Mouse (Mus musculus) hindbrain, postnatal 0 days (tissue): Measurements from ENCODE around the gene Lrrc31. TPM values are rescaled to one million over a fixed set of nuclear protein-coding genes. Genes with fewer than 3 reads are reported as not detected.

Source experiments
- ATAC-seq: fragments of 200-750 bp; cut with Nextera tagmentation; 2 replicates; pipeline ENCODE4 v1.8.0; 2017; ENCODE audit warnings: mild to moderate bottlenecking, moderate TSS enrichment, moderate library complexity
- DNase-seq: peaks from one replicate; pipeline ENCODE4 v3.0.0-alpha.2; 2015; ENCODE audit warnings: low spot score
- H3K27ac ChIP-seq: fragments of 300-500 bp; sonication (generic); 2 replicates; pipeline ENCODE4 v1.5.1; 2014; ENCODE audit warnings: mild to moderate bottlenecking
- H3K27me3 ChIP-seq: fragments of 300-500 bp; sonication (generic); 2 replicates; pipeline ENCODE4 v1.6.1; 2014; ENCODE audit warnings: low read length, mixed read lengths; ENCODE audit not compliant: insufficient read depth
- H3K36me3 ChIP-seq: fragments of 300-500 bp; sonication (generic); 2 replicates; pipeline ENCODE4 v1.6.1; 2014; ENCODE audit warnings: low read length, mixed read lengths; ENCODE audit not compliant: insufficient read depth
- H3K4me1 ChIP-seq: fragments of 300-500 bp; sonication (generic); 2 replicates; pipeline ENCODE4 v1.6.1; 2014; ENCODE audit warnings: antibody characterized with exemption, low read length, mixed read lengths; ENCODE audit not compliant: insufficient read depth
- H3K4me2 ChIP-seq: fragments of 300-500 bp; sonication (generic); 2 replicates; pipeline ENCODE4 v1.6.1; 2014; ENCODE audit warnings: low read depth, mild to moderate bottlenecking, low read length, moderate library complexity, mixed read lengths
- H3K4me3 ChIP-seq: fragments of 300-500 bp; sonication (generic); 2 replicates; pipeline ENCODE4 v1.5.1; 2014; ENCODE audit warnings: low read length
- H3K9ac ChIP-seq: fragments of 300-500 bp; sonication (generic); replicated peaks from 2 replicates; pipeline ENCODE4 v1.6.1; 2014; ENCODE audit warnings: mild to moderate bottlenecking, low read length, moderate library complexity, mixed read lengths
- H3K9me3 ChIP-seq: fragments of 300-500 bp; sonication (generic); 2 replicates; pipeline ENCODE4 v1.6.1; 2016; ENCODE audit warnings: low read length, mixed read lengths
- CTCF ChIP-seq: IDR thresholded peaks from 2 replicates; pipeline ENCODE4 v1.5.1; 2016; ENCODE audit warnings: antibody characterized with exemption, control low read depth, low read depth
- WGBS: fragments of 180-500 bp; shearing (Covaris S2); extraction: QIAGEN DNeasy Blood & Tissue Kit; methylation state at CpG from one replicate; pipeline ENCODE4 v1.1.7; 2014; 5-methylcytosine and 5-hydroxymethylcytosine counted together
- polyA plus RNA-seq: library from polyadenylated mRNA; unstranded; fragments of >200 nt; fragmentation: Nextera tagmentation; extraction: Ambion mirVana; gene quantifications from 2 replicates; pipeline ENCODE4 v1.2.1, GENCODE M21; 2015
- total RNA-seq: library from RNA; depleted of rRNA; stranded (reverse); fragments of >200 nt; gene quantifications from 2 replicates; pipeline ENCODE4 v1.2.3, GENCODE M21; 2014

Gene Lrrc31
- total and polyA plus RNA-seq, 2 experiments from 2014 or later, result not detected

DNA sequence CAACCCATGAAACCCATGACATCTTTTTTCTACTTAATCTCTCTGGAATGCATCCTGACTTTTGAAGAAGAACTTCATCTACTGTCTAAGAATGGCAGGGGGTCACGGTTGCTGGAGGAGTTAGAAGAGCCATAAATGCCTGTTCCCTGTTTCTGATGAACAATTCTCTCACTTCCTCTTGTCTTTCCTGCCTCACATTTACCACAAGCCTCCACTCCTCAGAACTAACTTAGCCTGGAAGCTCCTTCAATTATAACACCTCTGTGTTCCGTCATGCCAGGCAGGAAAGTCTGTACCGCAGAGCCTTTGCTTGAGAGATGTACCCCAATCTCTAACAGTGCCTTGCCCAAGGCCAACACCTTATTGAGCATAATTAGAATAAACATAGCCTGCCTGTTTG is 19.0 kb upstream of the Lrrc31 start:
- TF ChIP-seq CTCF, result no peak
- Histone ChIP-seq H3K4me1 (no peaks in the 10 kb centered on the region), H3K9me3 (no peaks in the 10 kb centered on the region), H3K4me3 (no peak overlapping the region), H3K9ac (no peak overlapping the region), H3K4me2 (no peak overlapping the region), H3K27me3 (no peaks in the 10 kb centered on the region), H3K36me3 (no peaks in the 10 kb centered on the region), H3K27ac (no peak overlapping the region)
- ATAC-seq, result no peak
- 87% methylated on average over 3 of the region's 3 CpGs for whole genome bisulfite sequencing
- no peak for DNase-seq

DNA sequence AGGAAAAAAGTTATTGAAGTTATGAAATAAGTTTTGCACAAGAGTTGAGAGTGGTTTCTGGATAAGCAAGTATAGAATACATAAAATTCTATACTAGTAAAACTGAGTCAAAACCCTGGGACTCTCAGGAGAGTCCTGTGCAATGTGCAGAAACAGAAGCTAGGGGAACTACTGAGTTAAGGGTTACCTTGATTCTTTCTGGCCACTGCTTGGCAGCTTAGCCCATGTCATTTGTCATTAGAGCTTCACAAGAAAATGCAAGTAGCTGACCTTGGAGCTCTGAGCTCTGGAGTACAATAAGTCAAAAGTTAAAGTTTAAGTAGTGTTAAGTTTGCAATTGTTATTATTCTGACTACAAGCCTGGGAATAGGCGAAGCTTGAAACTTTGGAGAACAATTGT is 13.7 kb upstream of the Lrrc31 start:
- no peaks in the 10 kb centered on the region for H3K4me1 ChIP-seq
- no peak overlapping the region for H3K27ac ChIP-seq
- DNase-seq, result no peak
- no peaks in the 10 kb centered on the region for H3K9me3 ChIP-seq
- H3K27me3 ChIP-seq, result no peaks in the 10 kb centered on the region
- no peak overlapping the region for H3K4me3 ChIP-seq
- no peak overlapping the region for H3K4me2 ChIP-seq
- H3K9ac ChIP-seq, result no peak overlapping the region
- no peak for TF ChIP-seq CTCF
- 80% methylated on average over 1 of the region's 1 CpGs for WGBS
- no peaks in the 10 kb centered on the region for H3K36me3 ChIP-seq
- no peak for ATAC-seq

DNA sequence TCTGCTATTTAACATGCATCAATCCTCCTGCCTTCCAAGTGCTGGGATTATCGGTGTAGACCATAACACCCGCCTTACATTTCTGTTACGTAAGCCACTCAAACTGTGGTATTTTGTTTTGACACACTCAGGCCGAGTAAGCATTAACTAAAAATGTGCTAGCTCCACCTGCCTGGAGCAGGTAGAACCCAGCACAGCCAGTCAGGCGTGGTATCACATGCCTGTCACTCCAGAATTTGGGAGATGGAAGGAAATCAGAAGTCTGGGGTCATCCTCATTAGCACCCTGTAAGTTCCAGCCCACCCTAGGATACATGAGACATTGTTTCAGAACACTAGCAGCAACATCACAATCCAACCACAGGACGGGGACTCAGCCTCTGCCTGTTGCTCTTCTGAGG is 10.5 kb upstream of the Lrrc31 start:
- ATAC-seq (no peak), DNase-seq (no peak)
- Histone ChIP-seq H3K27me3 (no peaks in the 10 kb centered on the region), H3K9ac (no peak overlapping the region), H3K9me3 (no peaks in the 10 kb centered on the region), H3K4me1 (no peaks in the 10 kb centered on the region), H3K27ac (no peak overlapping the region), H3K4me3 (no peak overlapping the region), H3K36me3 (no peaks in the 10 kb centered on the region), H3K4me2 (no peak overlapping the region)
- no peak for TF ChIP-seq CTCF
- WGBS, result 87% methylated on average over 6 of the region's 6 CpGs

DNA sequence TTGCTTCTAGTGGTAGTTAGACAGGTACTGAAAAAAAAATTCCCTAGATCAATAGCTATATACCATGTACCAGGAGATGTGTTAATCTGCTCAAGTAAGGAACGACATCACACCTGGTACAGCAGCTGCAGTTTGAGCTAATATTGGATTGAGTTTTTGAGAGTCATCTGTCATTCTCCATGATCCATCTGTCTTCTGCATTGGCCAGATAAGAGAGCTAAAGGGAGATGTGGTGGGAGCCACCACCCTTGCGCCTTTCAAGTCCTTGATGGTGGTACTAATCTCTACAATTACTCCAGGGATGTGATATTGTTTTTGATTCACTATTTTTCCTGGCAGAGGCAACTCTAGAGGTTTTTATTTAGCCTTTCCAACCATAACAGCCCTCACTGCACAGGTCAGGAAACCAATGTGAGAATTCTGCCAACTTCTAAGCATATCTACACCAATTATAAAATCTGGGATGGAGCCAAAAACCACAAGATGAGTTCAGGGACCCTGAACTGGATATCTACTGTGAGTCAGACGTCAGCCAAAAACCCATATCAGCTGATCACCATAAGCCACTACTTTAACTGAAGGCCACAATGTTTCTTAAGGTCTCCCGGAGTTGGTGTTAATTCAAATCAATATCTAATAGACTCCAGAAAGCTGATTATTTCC is 7.1 kb upstream of the Lrrc31 start:
- DNase-seq, result no peak
- 72% methylated on average over 4 of the region's 4 CpGs for WGBS

DNA sequence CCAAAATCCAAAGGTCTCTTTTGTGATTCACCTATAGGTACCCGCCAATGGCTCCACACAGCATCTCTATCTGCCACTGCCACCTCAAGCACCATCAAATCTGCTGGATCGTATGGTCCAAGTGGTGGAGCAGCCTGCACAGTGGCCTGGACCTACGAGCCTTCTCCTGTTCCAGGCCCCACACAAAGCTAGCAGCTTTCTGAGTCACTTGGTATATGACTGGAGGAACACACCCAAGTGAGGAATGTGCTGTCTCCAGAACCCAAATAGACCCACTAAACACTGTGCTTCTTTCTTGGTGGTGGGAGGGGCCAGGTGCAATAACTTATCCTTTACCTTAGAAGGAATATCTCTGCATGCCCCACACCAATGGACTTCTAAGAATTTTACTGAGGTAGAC is 6.3 kb upstream of the Lrrc31 start:
- no peak for DNase-seq
- no peak overlapping the region for H3K4me3 ChIP-seq
- no peak overlapping the region for H3K4me2 ChIP-seq
- no peak overlapping the region for H3K27ac ChIP-seq
- no peak for ATAC-seq
- H3K9ac ChIP-seq, result no peak overlapping the region
- no peak for TF ChIP-seq CTCF
- H3K27me3 ChIP-seq, result no peaks in the 10 kb centered on the region
- H3K4me1 ChIP-seq, result no peaks in the 10 kb centered on the region
- H3K36me3 ChIP-seq, result no peaks in the 10 kb centered on the region
- no peaks in the 10 kb centered on the region for H3K9me3 ChIP-seq
- WGBS, result 92% methylated on average over 3 of the region's 3 CpGs

More for the DNA sequence above, 7.1 kb upstream of the Lrrc31 start:
- Histone ChIP-seq H3K36me3 (no peaks in the 10 kb centered on the region), H3K9me3 (no peaks in the 10 kb centered on the region), H3K27me3 (no peaks in the 10 kb centered on the region), H3K27ac (no peak overlapping the region), H3K9ac (no peak overlapping the region), H3K4me1 (no peaks in the 10 kb centered on the region), H3K4me3 (no peak overlapping the region), H3K4me2 (no peak overlapping the region)
- no peak for ATAC-seq
- TF ChIP-seq CTCF, result no peak

DNA sequence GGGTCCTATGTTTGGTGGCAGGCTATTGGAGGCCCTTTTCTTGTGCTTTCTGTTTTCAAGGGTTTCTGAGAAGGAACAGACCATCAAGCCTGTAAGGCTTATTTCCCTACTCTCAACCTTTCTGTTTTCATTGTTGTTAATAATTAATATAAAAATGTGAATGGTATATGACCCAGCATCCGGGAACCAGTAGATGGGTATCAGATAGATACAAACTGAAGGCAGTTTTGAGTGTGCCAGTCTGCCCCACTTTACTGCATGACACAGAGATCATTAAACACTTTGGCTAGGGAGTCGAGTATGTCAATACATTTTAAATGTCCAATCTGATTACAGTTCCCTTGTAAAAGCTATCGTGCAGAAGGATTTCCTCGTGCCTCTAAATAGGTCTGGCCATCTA is 1.8 kb downstream of the Lrrc31 start:
- H3K4me2 ChIP-seq, result no peak overlapping the region
- H3K36me3 ChIP-seq, result no peaks in the 10 kb centered on the region
- WGBS, result 63% methylated on average over 4 of the region's 4 CpGs
- ATAC-seq, result no peak
- H3K4me1 ChIP-seq, result no peaks in the 10 kb centered on the region
- no peak overlapping the region for H3K4me3 ChIP-seq
- TF ChIP-seq CTCF, result no peak
- no peak for DNase-seq
- H3K9me3 ChIP-seq, result no peaks in the 10 kb centered on the region
- H3K27me3 ChIP-seq, result no peaks in the 10 kb centered on the region
- H3K27ac ChIP-seq, result no peak overlapping the region
- H3K9ac ChIP-seq, result no peak overlapping the region

DNA sequence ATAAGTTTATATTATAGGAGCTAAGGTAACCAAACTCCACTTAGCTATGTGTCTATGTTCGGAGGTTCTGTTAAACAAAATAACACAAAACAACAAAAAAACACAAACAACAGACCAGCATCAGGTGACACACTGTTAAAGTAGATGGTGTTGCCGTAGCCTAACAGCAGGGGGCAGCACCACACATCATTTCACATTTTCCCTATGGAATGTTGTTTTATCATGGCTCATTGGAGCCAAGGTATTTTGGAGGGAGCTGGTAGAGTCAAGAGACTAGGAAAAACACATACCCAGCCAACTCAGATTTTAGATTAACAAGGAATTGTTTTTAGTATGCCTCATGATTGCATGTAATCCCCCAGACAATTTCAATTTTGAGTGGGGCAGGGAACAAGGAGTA is 3.3 kb downstream of the Lrrc31 start:
- H3K27me3 ChIP-seq, result no peaks in the 10 kb centered on the region
- no peak overlapping the region for H3K9ac ChIP-seq
- H3K4me2 ChIP-seq, result no peak overlapping the region
- H3K36me3 ChIP-seq, result no peaks in the 10 kb centered on the region
- peak; percentile 56; the same call in 1 of the 2 replicates for ATAC-seq
- H3K4me3 ChIP-seq, result no peak overlapping the region
- no peaks in the 10 kb centered on the region for H3K4me1 ChIP-seq
- H3K9me3 ChIP-seq, result no peaks in the 10 kb centered on the region
- peak; percentile 85 for TF ChIP-seq CTCF
- 24% methylated on average over 2 of the region's 2 CpGs for WGBS
- no peak overlapping the region for H3K27ac ChIP-seq
- peak; percentile 71 for DNase-seq
